Mouse (Mus musculus) retina, embryonic 14.5 days (tissue): ENCODE measurements around the gene Med27.

ENCODE experiments used
- DNase-seq: peaks from one replicate; pipeline ENCODE4 v3.0.0-alpha.2; 2015; ENCODE audit warnings: low spot score

The Med27 gene

GRCm38 (mm10) chr2:29400234-29400633 is 53.6 kb downstream of the Med27 start:
- DNase-seq: no peak

- no peak for DNase-seq
These were observed 54.2 kb downstream of the Med27 start for GRCm38 (mm10) chr2:29400812-29401211.

GRCm38 (mm10) chr2:29401868-29402267 is 55.2 kb downstream of the Med27 start:
- no peak for DNase-seq

- no peak for DNase-seq
These were observed 56.0 kb downstream of the Med27 start for GRCm38 (mm10) chr2:29402550-29403076.

GRCm38 (mm10) chr2:29403799-29404530 is 57.3 kb downstream of the Med27 start:
- peak; percentile 45 for DNase-seq

- DNase-seq: no peak
These were observed 58.3 kb downstream of the Med27 start for GRCm38 (mm10) chr2:29404931-29405330.

GRCm38 (mm10) chr2:29405848-29406247 is 59.2 kb downstream of the Med27 start:
- no peak for DNase-seq

- no peak for DNase-seq
These were observed 60.7 kb downstream of the Med27 start for GRCm38 (mm10) chr2:29407350-29407749.

- no peak for DNase-seq
These were observed 61.1 kb downstream of the Med27 start for GRCm38 (mm10) chr2:29407764-29408163.

- DNase-seq: no peak
These were observed 64.3 kb downstream of the Med27 start for GRCm38 (mm10) chr2:29410884-29411283.

- no peak for DNase-seq
These were observed 65.8 kb downstream of the Med27 start for GRCm38 (mm10) chr2:29412458-29412857.

GRCm38 (mm10) chr2:29413259-29413993 is 66.8 kb downstream of the Med27 start:
- peak; percentile 15 for DNase-seq

GRCm38 (mm10) chr2:29414852-29415473 is 68.3 kb downstream of the Med27 start:
- no peak for DNase-seq

GRCm38 (mm10) chr2:29418498-29418897 is 71.9 kb downstream of the Med27 start:
- DNase-seq: no peak

- no peak for DNase-seq
These were observed 72.8 kb downstream of the Med27 start for GRCm38 (mm10) chr2:29419434-29419833.

- no peak for DNase-seq
These were observed 73.3 kb downstream of the Med27 start for GRCm38 (mm10) chr2:29419946-29420345.

- no peak for DNase-seq
These were observed 75.7 kb downstream of the Med27 start for GRCm38 (mm10) chr2:29422126-29422840.

- no peak for DNase-seq
These were observed 76.4 kb downstream of the Med27 start for GRCm38 (mm10) chr2:29423059-29423458.

GRCm38 (mm10) chr2:29425386-29425785 is 78.8 kb downstream of the Med27 start:
- DNase-seq: no peak

GRCm38 (mm10) chr2:29426684-29427083 is 80.1 kb downstream of the Med27 start:
- DNase-seq: no peak

GRCm38 (mm10) chr2:29432565-29432964 is 85.9 kb downstream of the Med27 start:
- DNase-seq: no peak

GRCm38 (mm10) chr2:29436376-29436775 is 89.8 kb downstream of the Med27 start:
- DNase-seq: no peak
